17 mouse cellular contexts compared by ENCODE assay signal in the genomic region with DNA sequence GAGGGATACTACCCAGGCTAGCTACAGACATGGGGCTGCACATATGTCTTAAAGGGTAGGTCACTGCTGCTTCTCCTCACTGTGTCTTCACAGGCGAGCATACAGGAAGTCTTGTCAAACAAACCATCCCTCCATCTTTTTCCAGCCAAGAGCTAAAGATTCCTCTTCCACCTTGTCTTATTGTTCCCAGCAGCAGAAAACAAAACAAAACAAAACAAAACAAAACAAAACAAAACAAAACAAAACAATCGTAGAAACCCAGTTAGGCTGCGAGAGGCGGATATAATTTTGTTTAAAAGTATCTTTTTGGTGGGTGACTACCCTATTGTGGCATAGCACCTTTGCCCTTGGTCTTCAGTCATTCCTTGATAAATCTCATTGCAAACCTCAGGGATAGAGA.
"Had no signal": no experiment of that assay in that cellular context is flagged by ENCODE, and none has a peak within 500 bp of the region (broad histone marks: within the 10 kb centered on the region; RNA-seq: fewer than 3 reads in every experiment).

No protein-coding gene starts in this region.

- H3K27ac ChIP-seq: lung, embryonic 15.5 days; macrophage; midbrain, embryonic 12.5 days; neural tube, embryonic 12.5 days; stomach, embryonic 15.5 days had no signal

- H3K27me3 ChIP-seq: lung, embryonic 15.5 days; megakaryocyte, embryonic 14.5 days; midbrain, embryonic 12.5 days; neural tube, embryonic 12.5 days; stomach, embryonic 15.5 days had no signal

- H3K9me3 ChIP-seq: lung, embryonic 15.5 days; megakaryocyte, embryonic 14.5 days; midbrain, embryonic 12.5 days; neural tube, embryonic 12.5 days; stomach, embryonic 15.5 days had no signal

- H3K9ac ChIP-seq: liver, postnatal 0 days; lung, embryonic 15.5 days; midbrain, embryonic 12.5 days; neural tube, embryonic 12.5 days; stomach, embryonic 15.5 days had no signal

- H3K4me2 ChIP-seq: lung, embryonic 15.5 days; midbrain, embryonic 12.5 days; neural tube, embryonic 12.5 days; stomach, embryonic 15.5 days had no signal

- H3K4me3 ChIP-seq: lung, embryonic 15.5 days; megakaryocyte, embryonic 14.5 days; midbrain, embryonic 12.5 days; neural tube, embryonic 12.5 days; stomach, embryonic 15.5 days had no signal

- ATAC-seq: liver, postnatal 0 days; lung, postnatal 0 days; midbrain, embryonic 16.5 days had no signal

- DNase-seq: liver, postnatal 0 days; lung, adult 2 months; lung, postnatal 14 days; lung, postnatal 36 days; midbrain, embryonic 14.5 days; right cerebral cortex, postnatal 14 days; thymus, adult 2 months; thymus, postnatal 25 days; thymus, postnatal 4 days had no signal
